Mouse (Mus musculus): ENCODE results near the gene Arpc1a.
"Not testable (repeated sequence)": the region's sequence is repeated elsewhere in the genome, so short reads cannot be mapped to it uniquely, and the experiment has no call there.

Arpc1a gene

GRCm38 (mm10) chr5:145083632-145084451, at the start of gene Arpc1a, which contains the start of gene Kpna7:
Arpc1a (plus strand) TSS chr5:145083830.
Kpna7 (minus strand) TSS chr5:145084030.
- peak; percentile 93 for DNase-seq (ENCODE audit: low spot score)

GRCm38 (mm10) chr5:145041628-145042027, 42.0 kb upstream of the Arpc1a start:
- DNase-seq (ENCODE audit: low spot score) = no peak

- DNase-seq (ENCODE audit: low spot score) = not testable (repeated sequence)
These were observed 40.9 kb upstream of the Arpc1a start, which contains the start of gene 1700018F24Rik for GRCm38 (mm10) chr5:145042690-145043089. 1700018F24Rik (plus strand) TSS chr5:145042990.

GRCm38 (mm10) chr5:145054187-145054586, 29.4 kb upstream of the Arpc1a start:
- DNase-seq (ENCODE audit: low spot score) = not testable (repeated sequence)

GRCm38 (mm10) chr5:145057907-145058306, 25.7 kb upstream of the Arpc1a start:
- DNase-seq (ENCODE audit: low spot score) = no peak

GRCm38 (mm10) chr5:145058722-145059121, 24.9 kb upstream of the Arpc1a start:
- DNase-seq (ENCODE audit: low spot score) = no peak

- DNase-seq (ENCODE audit: low spot score) = no peak
These were observed 24.1 kb upstream of the Arpc1a start for GRCm38 (mm10) chr5:145059524-145059923.

- DNase-seq (ENCODE audit: low spot score) = no peak
These were observed 18.8 kb upstream of the Arpc1a start for GRCm38 (mm10) chr5:145064765-145065340.

- DNase-seq (ENCODE audit: low spot score) = no peak
These were observed 14.8 kb upstream of the Arpc1a start for GRCm38 (mm10) chr5:145068863-145069262.

- peak; percentile 56 for DNase-seq (ENCODE audit: low spot score)
These were observed 13.9 kb upstream of the Arpc1a start for GRCm38 (mm10) chr5:145069707-145070106.

DNA sequence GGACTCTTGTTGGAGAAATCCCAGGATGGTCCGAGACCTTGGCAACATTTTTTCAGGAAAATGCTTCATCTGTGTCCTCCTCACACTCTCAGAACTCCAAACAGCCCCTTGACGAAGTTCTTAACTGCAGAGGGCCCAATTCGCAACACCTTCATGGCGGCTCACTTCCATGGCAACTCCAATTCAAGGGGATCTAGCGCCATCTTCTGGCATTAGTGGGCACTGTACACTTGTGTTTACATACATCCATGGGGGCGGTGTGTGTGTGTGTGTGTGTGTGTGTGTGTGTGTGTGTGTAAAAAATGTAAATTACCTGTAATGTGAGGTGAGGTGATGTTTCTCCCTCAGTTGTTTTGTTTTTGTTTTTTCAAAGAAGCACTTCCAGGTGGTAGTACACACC, 12.3 kb upstream of the Arpc1a start:
- peak; percentile 57 for DNase-seq (ENCODE audit: low spot score)

GRCm38 (mm10) chr5:145075081-145075480, 8.5 kb upstream of the Arpc1a start:
- no peak for DNase-seq (ENCODE audit: low spot score)

GRCm38 (mm10) chr5:145081866-145082613, 1.6 kb upstream of the Arpc1a start:
- no peak for DNase-seq (ENCODE audit: low spot score)

DNA sequence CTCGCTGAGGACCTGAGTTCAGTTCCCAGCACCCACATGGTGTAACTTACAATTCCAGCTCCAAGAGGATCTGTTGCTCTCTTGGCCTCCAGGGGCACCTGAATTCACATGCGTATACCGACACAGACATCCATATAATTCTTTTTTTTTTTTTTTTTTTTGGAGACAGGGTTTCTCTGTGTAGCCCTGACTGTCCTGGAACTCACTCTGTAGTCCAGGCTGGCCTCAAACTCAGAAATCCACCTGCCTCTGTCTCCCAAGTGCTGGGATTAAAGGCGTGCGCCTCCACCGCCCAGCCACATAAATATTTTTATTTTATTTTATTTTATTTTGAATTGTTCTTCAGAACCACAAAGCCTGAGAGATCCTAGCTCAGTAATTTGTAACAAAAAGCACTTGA, 429 bp upstream of the Arpc1a start:
- not testable (repeated sequence) for DNase-seq (ENCODE audit: low spot score)

GRCm38 (mm10) chr5:145084822-145085221, 1.2 kb downstream of the Arpc1a start:
- DNase-seq (ENCODE audit: low spot score) = no peak

DNA sequence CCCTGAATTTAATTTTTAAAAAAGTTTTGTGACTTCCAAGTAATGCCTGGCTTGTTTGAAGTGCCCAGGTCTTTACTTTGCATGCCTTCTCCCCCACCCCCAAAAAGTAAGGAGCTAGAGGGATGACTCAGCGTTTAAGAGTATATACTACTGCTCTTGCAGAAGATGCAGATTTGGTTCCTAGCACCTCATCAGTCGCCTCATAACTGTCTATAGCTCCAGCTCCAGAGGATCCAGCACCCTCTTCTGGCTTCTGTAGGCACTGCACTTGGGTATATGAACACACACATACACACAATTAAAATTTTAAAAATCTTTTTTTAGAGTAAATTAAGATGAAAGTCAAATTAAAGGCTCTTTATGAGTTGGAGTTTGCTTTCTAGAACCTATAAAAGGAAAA, 4.6 kb downstream of the Arpc1a start:
- no peak for DNase-seq (ENCODE audit: low spot score)

DNA sequence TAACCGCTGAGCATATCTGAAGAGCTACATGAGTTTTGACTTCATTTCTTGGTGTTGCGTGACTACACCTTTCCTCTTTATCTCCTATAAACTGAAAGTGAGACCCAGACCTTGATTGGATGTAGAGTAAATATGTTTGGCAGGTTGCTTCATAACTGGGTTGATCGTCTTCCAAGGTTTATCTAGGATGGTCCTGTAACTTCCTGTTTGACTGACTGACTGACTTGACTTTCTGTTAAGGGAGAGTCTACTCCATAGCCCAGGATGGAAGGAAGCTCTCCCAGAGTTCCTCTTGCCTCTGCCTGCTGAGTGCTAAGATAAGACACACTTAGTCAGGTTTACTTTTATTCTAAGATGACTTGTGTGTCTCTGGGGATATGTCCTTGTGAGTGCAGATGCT, 6.2 kb downstream of the Arpc1a start:
- no peak for DNase-seq (ENCODE audit: low spot score)

DNA sequence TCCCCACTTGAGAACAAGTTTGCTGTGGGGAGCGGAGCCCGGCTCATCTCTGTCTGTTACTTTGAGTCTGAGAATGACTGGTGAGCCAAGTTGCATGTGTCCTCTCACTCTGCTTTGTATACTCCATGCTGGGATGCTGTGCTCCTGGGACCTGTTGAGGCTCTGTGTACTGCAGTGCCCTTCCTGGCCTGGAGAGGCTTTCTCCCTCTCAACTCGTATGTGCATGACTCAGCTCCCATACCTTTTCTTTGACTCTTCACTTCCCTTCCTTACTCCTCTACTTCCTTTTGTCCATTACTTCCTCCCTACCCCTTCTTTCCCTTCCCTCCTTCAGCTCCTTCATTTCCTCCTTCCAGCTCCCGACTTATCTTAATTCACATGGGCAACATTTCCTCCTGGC, 12.6 kb downstream of the Arpc1a start:
- no peak for DNase-seq (ENCODE audit: low spot score)

- DNase-seq (ENCODE audit: low spot score) = no peak
These were observed 14.8 kb downstream of the Arpc1a start for GRCm38 (mm10) chr5:145098340-145098821.

- DNase-seq (ENCODE audit: low spot score) = no peak
These were observed 17.3 kb downstream of the Arpc1a start for GRCm38 (mm10) chr5:145100960-145101359.

DNA sequence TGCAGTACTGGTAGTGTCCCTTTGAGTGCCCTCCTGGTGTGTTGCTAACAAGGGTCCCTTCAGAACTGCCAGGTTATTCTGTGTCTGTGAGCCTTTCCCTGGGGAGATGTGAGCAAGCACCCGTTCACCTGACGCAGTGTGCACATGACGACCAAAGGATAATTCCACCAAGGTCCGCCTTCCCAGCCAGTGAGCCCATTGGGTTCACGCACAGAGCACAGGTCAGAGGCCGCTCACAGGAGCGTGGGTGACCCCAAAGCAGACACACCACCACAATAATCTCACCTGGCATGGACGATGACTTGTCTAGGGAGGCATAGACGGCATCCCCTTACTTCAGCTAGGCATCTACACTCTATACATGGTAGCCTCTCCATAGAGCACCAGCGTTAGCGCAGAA, 17.8 kb downstream of the Arpc1a start:
- DNase-seq (ENCODE audit: low spot score) = not testable (repeated sequence)

- DNase-seq (ENCODE audit: low spot score) = peak; percentile 53
These were observed 19.1 kb downstream of the Arpc1a start for GRCm38 (mm10) chr5:145102706-145103105.

Measured in testis, postnatal 14 days (tissue).